Mouse (Mus musculus): ENCODE results near the gene Pde4d.

Pde4d gene

GRCm38 (mm10) chr13:109994240-109994764, 1544.6 kb downstream of the Pde4d start:
- no peak for DNase-seq (ENCODE audit: low spot score in 2 of 2)

GRCm38 (mm10) chr13:110002081-110002480, 1552.3 kb downstream of the Pde4d start:
- DNase-seq (ENCODE audit: low spot score in 2 of 2) = no peak
